Mouse (Mus musculus) forebrain, embryonic 14.5 days (tissue): ENCODE data around the gene Lypd6b. TPM values are rescaled to one million over a fixed set of nuclear protein-coding genes. Genes with fewer than 3 reads are reported as not detected.
A peak's percentile ranks its signal among the peaks of the same experiment; 100 is the strongest.

Experiments
- ATAC-seq: fragments of 200-750 bp; cut with Nextera tagmentation; 2 replicates; pipeline ENCODE4 v1.8.0; 2017; ENCODE audit warnings: mild to moderate bottlenecking, moderate library complexity
- DNase-seq: peaks from one replicate; pipeline ENCODE4 v3.0.0-alpha.2; 2015; ENCODE audit warnings: low spot score
- H3K27ac ChIP-seq: fragments of 300-500 bp; sonication (generic); 2 replicates; pipeline ENCODE4 v1.5.1; 2014; ENCODE audit warnings: low read depth, mild to moderate bottlenecking, control low read depth, low read length, moderate library complexity
- H3K27me3 ChIP-seq: fragments of 300-500 bp; sonication (generic); replicated peaks from 2 replicates; pipeline ENCODE4 v1.6.1; 2014; ENCODE audit warnings: low read length, control low read depth, mixed read lengths; ENCODE audit not compliant: control insufficient read depth, insufficient read depth
- H3K36me3 ChIP-seq: fragments of 300-500 bp; sonication (generic); 2 replicates; pipeline ENCODE4 v1.6.1; 2014; ENCODE audit warnings: low read length, control low read depth; ENCODE audit not compliant: control insufficient read depth, insufficient read depth
- H3K4me1 ChIP-seq: fragments of 300-500 bp; sonication (generic); 2 replicates; pipeline ENCODE4 v1.6.1; 2014; ENCODE audit warnings: antibody characterized with exemption, low read length, control low read depth; ENCODE audit not compliant: control insufficient read depth, insufficient read depth
- H3K4me2 ChIP-seq: fragments of 300-500 bp; sonication (generic); 2 replicates; pipeline ENCODE4 v1.6.1; 2014; ENCODE audit warnings: mild to moderate bottlenecking, control low read depth, low read length
- H3K4me3 ChIP-seq: fragments of 300-500 bp; sonication (generic); 2 replicates; pipeline ENCODE4 v1.5.1; 2014; ENCODE audit warnings: low read depth, low read length, control low read depth
- H3K9ac ChIP-seq: fragments of 300-500 bp; sonication (generic); 2 replicates; pipeline ENCODE4 v1.6.1; 2014; ENCODE audit warnings: mild to moderate bottlenecking, low read length, control low read depth, moderate library complexity
- H3K9me3 ChIP-seq: fragments of 300-500 bp; sonication (generic); replicated peaks from 2 replicates; pipeline ENCODE4 v1.6.1; 2016; ENCODE audit warnings: low read length, control low read depth, mixed read lengths; ENCODE audit not compliant: control insufficient read depth
- WGBS: fragments of 180-500 bp; shearing (Covaris S2); extraction: QIAGEN DNeasy Blood & Tissue Kit; methylation state at CpG from one replicate; pipeline ENCODE4 v1.1.7; 2014; 5-methylcytosine and 5-hydroxymethylcytosine counted together
- polyA plus RNA-seq: library from polyadenylated mRNA; unstranded; fragments of >200 nt; fragmentation: Nextera tagmentation; extraction: Ambion mirVana; gene quantifications from 2 replicates; pipeline ENCODE4 v1.2.1, GENCODE M21; 2014

The Lypd6b gene
- polyA plus RNA-seq, 1 experiment from 2014 or later: 8.7 TPM

DNA sequence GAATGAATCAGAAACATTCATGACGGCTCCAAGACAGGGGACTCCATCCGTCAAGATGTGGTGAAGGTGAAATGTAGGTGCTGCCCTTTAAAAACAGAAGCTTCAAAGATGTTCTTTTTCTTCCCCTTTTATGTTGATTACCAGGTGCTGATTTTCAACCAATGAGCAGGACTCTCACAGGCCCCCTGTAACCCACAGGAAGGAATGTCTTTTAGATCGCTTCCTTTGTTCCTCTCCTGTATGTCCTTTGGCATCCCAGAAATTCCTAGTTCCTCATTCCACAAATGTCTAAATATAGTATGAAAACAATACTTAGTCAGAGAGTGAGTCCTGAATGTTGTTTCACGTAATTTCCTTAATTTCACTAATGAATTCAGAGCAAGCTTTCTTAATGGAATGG, 164.2 kb downstream of the Lypd6b start:
- no peak for DNase-seq
- H3K27me3 ChIP-seq: no peaks in the 10 kb centered on the region
- H3K27ac ChIP-seq: no peak overlapping the region
- ATAC-seq: no peak
- H3K9me3 ChIP-seq: no peaks in the 10 kb centered on the region
- no peak overlapping the region for H3K4me2 ChIP-seq
- no peaks in the 10 kb centered on the region for H3K4me1 ChIP-seq
- H3K36me3 ChIP-seq: no peaks in the 10 kb centered on the region
- H3K4me3 ChIP-seq: no peak overlapping the region
- 70% methylated on average over 4 of the region's 4 CpGs for WGBS
- H3K9ac ChIP-seq: no peak overlapping the region

DNA sequence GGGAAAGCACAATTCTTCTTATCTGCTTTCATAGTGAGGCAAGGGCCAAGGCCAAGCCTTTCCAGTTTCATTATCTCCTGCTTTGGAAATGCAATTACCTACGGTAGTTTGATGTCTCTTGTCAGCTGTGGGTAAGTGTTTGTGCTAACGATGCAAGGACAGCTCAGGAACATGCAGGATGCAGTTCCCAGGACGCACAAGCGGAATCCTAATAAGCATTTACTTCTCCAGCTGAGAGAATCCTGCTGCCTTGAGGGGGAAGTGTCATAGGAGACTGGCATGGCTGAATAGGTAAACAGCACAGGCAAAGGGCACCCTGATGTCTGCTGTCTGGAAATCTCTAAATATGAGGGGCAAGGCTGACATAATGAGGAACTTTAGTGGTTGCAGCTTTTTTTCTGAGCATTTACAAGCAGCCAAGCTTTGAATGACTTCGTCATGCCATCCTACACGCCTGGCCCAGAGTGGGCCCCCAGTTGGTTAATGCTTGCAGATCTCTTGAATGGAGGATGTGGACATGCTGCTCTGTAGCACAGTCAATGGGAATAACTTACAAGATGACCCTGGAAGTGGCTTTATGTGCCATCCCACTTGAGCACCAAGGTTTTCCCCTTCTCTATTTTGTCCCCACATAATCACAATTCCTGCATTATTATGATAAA, 165.3 kb downstream of the Lypd6b start:
- H3K36me3 ChIP-seq: no peaks in the 10 kb centered on the region
- no peak overlapping the region for H3K27ac ChIP-seq
- H3K27me3 ChIP-seq: no peaks in the 10 kb centered on the region
- H3K9me3 ChIP-seq: no peaks in the 10 kb centered on the region
- no peak overlapping the region for H3K4me3 ChIP-seq
- DNase-seq (no peak), ATAC-seq (no peak)
- no peak overlapping the region for H3K9ac ChIP-seq
- H3K4me2 ChIP-seq: no peak overlapping the region
- no peaks in the 10 kb centered on the region for H3K4me1 ChIP-seq
- 36% methylated on average over 6 of the region's 6 CpGs for WGBS

GRCm38 (mm10) chr2:49957449-49957848, 170.0 kb downstream of the Lypd6b start:
- no peak overlapping the region for H3K4me3 ChIP-seq
- no peaks in the 10 kb centered on the region for H3K36me3 ChIP-seq
- DNase-seq (no peak), ATAC-seq (no peak)
- no peak overlapping the region for H3K9ac ChIP-seq
- no peak overlapping the region for H3K27ac ChIP-seq
- H3K4me1 ChIP-seq: no peaks in the 10 kb centered on the region
- 48% methylated on average over 2 of the region's 2 CpGs for WGBS
- H3K4me2 ChIP-seq: no peak overlapping the region
- H3K9me3 ChIP-seq: no peaks in the 10 kb centered on the region
- H3K27me3 ChIP-seq: no peaks in the 10 kb centered on the region

GRCm38 (mm10) chr2:49961991-49962390, 174.5 kb downstream of the Lypd6b start:
- Histone ChIP-seq H3K4me2 (no peak overlapping the region), H3K9me3 (no peaks in the 10 kb centered on the region), H3K4me1 (no peaks in the 10 kb centered on the region), H3K27ac (no peak overlapping the region), H3K36me3 (no peaks in the 10 kb centered on the region), H3K9ac (no peak overlapping the region), H3K4me3 (no peak overlapping the region), H3K27me3 (no peaks in the 10 kb centered on the region)
- ATAC-seq: no peak
- 81% methylated on average over 2 of the region's 2 CpGs for WGBS
- no peak for DNase-seq

- no peaks in the 10 kb centered on the region for H3K9me3 ChIP-seq
- no peak overlapping the region for H3K4me2 ChIP-seq
- no peak for ATAC-seq
- no peaks in the 10 kb centered on the region for H3K36me3 ChIP-seq
- H3K27ac ChIP-seq: no peak overlapping the region
- H3K27me3 ChIP-seq: no peaks in the 10 kb centered on the region
- H3K9ac ChIP-seq: no peak overlapping the region
- 79% methylated on average over 3 of the region's 3 CpGs for WGBS
- DNase-seq: no peak
- no peak overlapping the region for H3K4me3 ChIP-seq
- H3K4me1 ChIP-seq: peaks cover 7% of the 10 kb centered on the region; the same call in 1 of the 2 replicates
Observed at GRCm38 (mm10) chr2:49964899-49965298, 177.4 kb downstream of the Lypd6b start.

DNA sequence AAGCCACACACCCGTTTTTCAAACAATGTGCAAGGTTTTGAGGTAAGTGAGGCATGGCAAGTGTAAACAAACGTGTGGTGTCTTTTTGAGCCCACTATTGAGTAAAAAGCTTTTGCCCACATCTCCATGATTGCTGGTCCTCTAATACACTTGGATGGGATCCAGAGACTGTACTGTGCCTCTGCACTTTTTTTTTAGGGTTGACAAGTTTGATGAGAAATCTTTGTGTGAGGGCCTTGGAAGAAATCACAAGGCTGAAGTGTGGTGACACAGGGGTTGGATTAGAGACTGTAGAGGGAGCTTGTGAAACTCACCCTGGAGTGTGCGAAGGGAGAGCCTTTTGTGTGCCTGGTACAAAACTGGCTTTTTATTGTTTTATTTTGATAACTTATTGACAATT, 180.3 kb downstream of the Lypd6b start:
- Histone ChIP-seq H3K4me1 (peaks cover 7% of the 10 kb centered on the region; the same call in 1 of the 2 replicates), H3K27me3 (no peaks in the 10 kb centered on the region), H3K27ac (no peak overlapping the region), H3K4me2 (no peak overlapping the region), H3K4me3 (no peak overlapping the region), H3K36me3 (no peaks in the 10 kb centered on the region), H3K9me3 (no peaks in the 10 kb centered on the region), H3K9ac (no peak overlapping the region)
- ATAC-seq (peak; percentile 75), DNase-seq (peak; percentile 69)
- WGBS: 13% methylated on average over 3 of the region's 3 CpGs

GRCm38 (mm10) chr2:49970990-49971389, 183.5 kb downstream of the Lypd6b start:
- WGBS: 96% methylated on average over 3 of the region's 3 CpGs
- H3K4me3 ChIP-seq: no peak overlapping the region

GRCm38 (mm10) chr2:49978606-49979005, 191.1 kb downstream of the Lypd6b start:
- DNase-seq: no peak
- ATAC-seq: no peak
- 69% methylated on average over 10 of the region's 10 CpGs for WGBS
- H3K4me1 ChIP-seq: no peaks in the 10 kb centered on the region
- H3K9ac ChIP-seq: no peak overlapping the region
- no peaks in the 10 kb centered on the region for H3K9me3 ChIP-seq
- H3K27me3 ChIP-seq: no peaks in the 10 kb centered on the region
- no peak overlapping the region for H3K4me2 ChIP-seq
- H3K4me3 ChIP-seq: no peak overlapping the region
- H3K27ac ChIP-seq: no peak overlapping the region
- no peaks in the 10 kb centered on the region for H3K36me3 ChIP-seq

More at GRCm38 (mm10) chr2:49970990-49971389, 183.5 kb downstream of the Lypd6b start:
- H3K9me3 ChIP-seq: no peaks in the 10 kb centered on the region
- DNase-seq: no peak
- no peak overlapping the region for H3K9ac ChIP-seq
- no peak overlapping the region for H3K4me2 ChIP-seq
- ATAC-seq: no peak
- no peaks in the 10 kb centered on the region for H3K36me3 ChIP-seq
- H3K27me3 ChIP-seq: no peaks in the 10 kb centered on the region
- peaks cover 7% of the 10 kb centered on the region; the same call in 1 of the 2 replicates for H3K4me1 ChIP-seq
- H3K27ac ChIP-seq: no peak overlapping the region

DNA sequence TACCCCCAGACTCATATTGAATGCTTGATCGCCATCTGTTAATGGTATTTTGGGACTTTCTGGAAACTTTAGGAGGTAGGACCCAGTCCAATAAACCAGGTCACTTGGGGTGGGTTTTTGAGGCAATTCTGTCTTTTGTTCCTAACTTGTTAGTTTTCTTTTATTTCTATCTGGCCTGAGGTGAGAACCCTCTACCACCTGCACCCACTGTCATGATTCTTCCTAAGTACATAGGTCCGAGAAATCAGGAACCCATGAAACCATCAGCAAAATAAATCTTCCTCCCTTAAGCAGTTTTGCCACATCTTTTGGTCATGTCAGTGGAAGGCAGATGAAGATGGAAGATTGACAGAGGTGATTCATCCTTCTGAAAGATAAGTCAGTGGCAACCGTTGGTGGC, 192.5 kb downstream of the Lypd6b start:
- Histone ChIP-seq H3K4me2 (no peak overlapping the region), H3K27ac (no peak overlapping the region), H3K27me3 (no peaks in the 10 kb centered on the region), H3K36me3 (no peaks in the 10 kb centered on the region), H3K9ac (no peak overlapping the region), H3K4me3 (no peak overlapping the region), H3K9me3 (no peaks in the 10 kb centered on the region), H3K4me1 (no peaks in the 10 kb centered on the region)
- no peak for ATAC-seq
- 88% methylated on average over 3 of the region's 3 CpGs for WGBS
- DNase-seq: no peak
